Mouse (Mus musculus) stomach, embryonic 15.5 days (tissue): ENCODE data around the gene Rnf5. TPM values are rescaled to one million over a fixed set of nuclear protein-coding genes. Genes with fewer than 3 reads are reported as not detected.

ENCODE experiments used
- ATAC-seq: fragments of 200-750 bp; cut with Nextera tagmentation; 2 replicates; pipeline ENCODE4 v1.8.0; 2017; ENCODE audit warnings: low read depth, moderate number of reproducible peaks, moderate TSS enrichment; ENCODE audit not compliant: insufficient read depth, low FRiP score
- H3K27ac ChIP-seq: fragments of 300-500 bp; sonication (generic); 2 replicates; pipeline ENCODE4 v1.5.1; 2015; ENCODE audit warnings: mild to moderate bottlenecking, inconsistent platforms
- H3K27me3 ChIP-seq: fragments of 300-500 bp; sonication (generic); replicated peaks from 2 replicates; pipeline ENCODE4 v1.6.1; 2015; ENCODE audit warnings: inconsistent platforms
- H3K36me3 ChIP-seq: fragments of 300-500 bp; sonication (generic); 2 replicates; pipeline ENCODE4 v1.6.1; 2015; ENCODE audit warnings: inconsistent platforms
- H3K4me1 ChIP-seq: fragments of 300-500 bp; sonication (generic); 2 replicates; pipeline ENCODE4 v1.6.1; 2015; ENCODE audit warnings: inconsistent platforms
- H3K4me2 ChIP-seq: fragments of 300-500 bp; sonication (generic); 2 replicates; pipeline ENCODE4 v1.6.1; 2015; ENCODE audit warnings: mild to moderate bottlenecking, inconsistent platforms
- H3K4me3 ChIP-seq: fragments of 300-500 bp; sonication (generic); replicated peaks from 2 replicates; pipeline ENCODE4 v1.5.1; 2015; ENCODE audit warnings: inconsistent platforms
- H3K9ac ChIP-seq: fragments of 300-500 bp; sonication (generic); 2 replicates; pipeline ENCODE4 v1.6.1; 2015; ENCODE audit warnings: inconsistent platforms
- H3K9me3 ChIP-seq: fragments of 300-500 bp; sonication (generic); 2 replicates; pipeline ENCODE4 v1.6.1; 2016; ENCODE audit warnings: inconsistent platforms
- WGBS: fragments of 180-500 bp; shearing (Covaris S2); methylation state at CpG from one replicate; pipeline ENCODE4 v1.1.7; 2015; 5-methylcytosine and 5-hydroxymethylcytosine counted together
- polyA plus RNA-seq: library from polyadenylated mRNA; unstranded; fragments of >200 nt; fragmentation: Nextera tagmentation; extraction: Ambion mirVana; gene quantifications from 2 replicates; pipeline ENCODE4 v1.2.1, GENCODE M21; 2015

Rnf5 gene
- polyA plus RNA-seq, 1 experiment from 2014 or later, result 130 TPM

- no peak within 1 kb of the TSS for H3K27ac ChIP-seq
- H3K4me3 ChIP-seq, result no peak within 1 kb of the TSS
- no peak within 1 kb of the TSS for H3K9ac ChIP-seq
- H3K9me3 ChIP-seq, result no peaks in the 10 kb centered on the region
- peaks cover 37% of the 10 kb centered on the region for H3K36me3 ChIP-seq
- no peak within 1 kb of the TSS for H3K4me2 ChIP-seq
- no peaks in the 10 kb centered on the region for H3K4me1 ChIP-seq
- H3K27me3 ChIP-seq, result no peaks in the 10 kb centered on the region
- 73% methylated on average over 6 of the region's 6 CpGs for WGBS
- ATAC-seq, result no peak
Observed at GRCm38 (mm10) chr17:34615871-34616270, 12.4 kb upstream of the Rnf5 start, which contains the start of gene Egfl8. Gene Egfl8 (minus strand): TSS chr17:34615971.

- WGBS, result 86% methylated on average over 10 of the region's 10 CpGs
- peaks cover 40% of the 10 kb centered on the region for H3K36me3 ChIP-seq
- ATAC-seq, result no peak
Observed at GRCm38 (mm10) chr17:34613830-34614229, 10.3 kb upstream of the Rnf5 start.

GRCm38 (mm10) chr17:34613054-34613645, 9.7 kb upstream of the Rnf5 start:
- Histone ChIP-seq H3K4me1 (peaks cover 6% of the 10 kb centered on the region), H3K27me3 (no peaks in the 10 kb centered on the region), H3K4me2 (no peak overlapping the region), H3K9me3 (no peaks in the 10 kb centered on the region), H3K9ac (no peak overlapping the region), H3K4me3 (no peak overlapping the region), H3K36me3 (peaks cover 40% of the 10 kb centered on the region), H3K27ac (no peak overlapping the region)
- 84% methylated on average over 10 of the region's 11 CpGs for WGBS
- no peak for ATAC-seq

More at GRCm38 (mm10) chr17:34613830-34614229, 10.3 kb upstream of the Rnf5 start:
- no peak overlapping the region for H3K9ac ChIP-seq
- no peak overlapping the region for H3K4me3 ChIP-seq
- H3K4me2 ChIP-seq, result no peak overlapping the region
- H3K9me3 ChIP-seq, result no peaks in the 10 kb centered on the region
- no peaks in the 10 kb centered on the region for H3K4me1 ChIP-seq
- no peaks in the 10 kb centered on the region for H3K27me3 ChIP-seq
- no peak overlapping the region for H3K27ac ChIP-seq

DNA sequence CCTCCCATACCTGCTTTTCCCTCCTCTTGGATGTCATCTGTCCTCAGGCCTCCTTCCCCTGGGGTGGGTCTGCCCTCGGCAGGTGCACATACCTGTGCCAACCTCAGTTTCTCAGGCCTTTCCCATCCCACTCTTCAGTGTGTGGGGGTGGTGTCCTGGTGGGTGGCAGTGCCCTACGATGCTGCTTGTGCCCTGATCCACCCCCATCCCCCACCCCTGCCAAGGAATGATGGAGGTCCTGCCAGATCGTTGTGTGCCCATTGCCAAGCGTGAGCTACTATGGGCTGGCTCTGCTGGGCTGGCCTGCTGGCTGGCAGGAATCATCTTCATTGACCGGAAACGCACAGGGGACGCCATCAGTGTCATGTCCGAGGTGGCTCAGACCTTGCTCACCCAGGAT, 7.6 kb upstream of the Rnf5 start:
- 87% methylated on average over 8 of the region's 8 CpGs for WGBS
- Histone ChIP-seq H3K27ac (no peak overlapping the region), H3K4me3 (no peak overlapping the region), H3K27me3 (no peaks in the 10 kb centered on the region), H3K4me1 (peaks cover 20% of the 10 kb centered on the region), H3K4me2 (no peak overlapping the region), H3K9me3 (no peaks in the 10 kb centered on the region), H3K36me3 (peaks cover 34% of the 10 kb centered on the region), H3K9ac (no peak overlapping the region)
- ATAC-seq, result no peak

- H3K27ac ChIP-seq, result no peak overlapping the region
- H3K4me1 ChIP-seq, result peaks cover 30% of the 10 kb centered on the region
- no peak overlapping the region for H3K4me3 ChIP-seq
- H3K9me3 ChIP-seq, result no peaks in the 10 kb centered on the region
- peaks cover 26% of the 10 kb centered on the region for H3K36me3 ChIP-seq
- no peak for ATAC-seq
- WGBS, result 78% methylated on average over 7 of the region's 7 CpGs
- no peaks in the 10 kb centered on the region for H3K27me3 ChIP-seq
- no peak overlapping the region for H3K4me2 ChIP-seq
- no peak overlapping the region for H3K9ac ChIP-seq
Observed at GRCm38 (mm10) chr17:34607997-34608396, 4.5 kb upstream of the Rnf5 start.

DNA sequence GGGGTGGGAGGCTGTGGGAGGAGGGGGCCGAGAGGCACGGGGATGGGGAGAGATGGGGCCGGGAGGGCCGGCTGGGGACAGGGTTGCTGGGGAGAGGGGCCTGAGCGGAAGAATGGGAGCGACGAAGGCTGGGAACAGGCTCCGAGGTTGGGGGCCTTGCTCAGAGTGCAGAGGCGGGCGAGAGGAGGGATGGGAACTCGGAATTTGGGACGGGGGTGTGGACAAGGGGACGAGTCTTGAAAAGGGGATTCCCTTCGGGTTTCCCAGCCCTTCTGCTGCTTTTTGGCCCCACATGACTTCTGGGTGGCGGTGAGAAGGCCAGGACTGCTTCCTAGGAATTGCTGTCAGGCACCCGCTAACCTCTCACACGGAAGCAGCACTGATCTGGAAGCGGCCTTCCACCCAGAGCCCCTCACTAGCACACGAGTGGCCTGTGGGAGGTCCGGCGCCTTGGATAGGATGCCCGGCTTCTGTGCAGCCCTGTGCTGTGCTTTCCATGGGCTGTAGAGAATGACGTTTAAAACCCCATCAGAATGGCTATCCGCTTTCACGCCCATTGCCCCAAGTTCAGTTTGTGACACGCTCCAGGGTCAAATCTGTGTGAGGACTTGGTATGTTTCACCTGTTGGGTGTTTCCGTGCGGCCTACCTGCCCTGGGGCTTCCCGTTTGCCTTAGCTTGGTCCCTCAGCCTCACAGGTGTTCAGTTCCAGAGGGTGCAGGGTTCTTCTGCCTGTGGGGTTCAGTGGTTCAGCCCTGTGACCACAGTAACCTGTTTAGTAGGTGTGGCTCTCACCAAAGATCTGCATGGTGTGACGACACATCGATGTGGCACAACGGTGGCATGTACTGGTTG, 2.9 kb upstream of the Rnf5 start:
- H3K27ac ChIP-seq, result peak overlapping the region; percentile 84
- ATAC-seq, result no peak
- H3K36me3 ChIP-seq, result peaks cover 18% of the 10 kb centered on the region
- WGBS, result 11% methylated on average over 32 of the region's 32 CpGs
- peak overlapping the region; percentile 89 for H3K9ac ChIP-seq
- no peaks in the 10 kb centered on the region for H3K27me3 ChIP-seq
- H3K4me1 ChIP-seq, result peaks cover 42% of the 10 kb centered on the region
- peak overlapping the region; percentile 80 for H3K4me3 ChIP-seq
- H3K9me3 ChIP-seq, result no peaks in the 10 kb centered on the region
- H3K4me2 ChIP-seq, result peak overlapping the region; percentile 85

DNA sequence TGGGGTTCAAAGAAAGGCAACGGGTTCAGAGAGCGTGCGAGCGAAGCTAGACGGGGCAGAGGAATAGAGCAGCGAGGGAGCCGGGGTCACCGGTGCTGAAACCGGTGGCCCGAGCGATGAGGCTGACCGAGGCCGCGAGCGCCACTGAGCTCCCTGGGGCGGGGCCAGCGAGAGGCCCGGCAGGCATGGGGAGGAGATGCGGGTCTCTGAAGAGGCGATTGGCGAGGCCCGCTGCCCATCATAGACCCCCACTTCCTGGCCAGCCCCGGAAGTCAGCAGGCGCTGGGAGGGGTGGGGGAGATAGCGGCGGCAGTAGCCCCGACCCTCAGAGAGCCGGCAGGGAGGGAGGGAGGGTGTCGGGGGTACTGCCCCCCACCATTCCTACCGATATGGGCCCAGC, 2.1 kb upstream of the Rnf5 start:
- Histone ChIP-seq H3K27me3 (no peaks in the 10 kb centered on the region), H3K4me3 (peak overlapping the region; percentile 80), H3K27ac (peak overlapping the region; percentile 91), H3K4me2 (peak overlapping the region; percentile 85), H3K4me1 (peaks cover 42% of the 10 kb centered on the region), H3K9ac (peak overlapping the region; percentile 89), H3K36me3 (peaks cover 13% of the 10 kb centered on the region), H3K9me3 (no peaks in the 10 kb centered on the region)
- peak; percentile 32 for ATAC-seq
- under 1% methylated on average over 25 of the region's 30 CpGs for WGBS

- Histone ChIP-seq H3K27ac (peak overlapping the region; percentile 91), H3K9ac (peak overlapping the region; percentile 13; the same call in 1 of the 2 replicates), H3K27me3 (no peaks in the 10 kb centered on the region), H3K4me3 (peak overlapping the region; percentile 80), H3K4me2 (peak overlapping the region; percentile 85), H3K4me1 (peaks cover 42% of the 10 kb centered on the region), H3K36me3 (peaks cover 15% of the 10 kb centered on the region), H3K9me3 (no peaks in the 10 kb centered on the region)
- ATAC-seq, result no peak
- WGBS, result 15% methylated on average over 24 of the region's 24 CpGs
Observed at GRCm38 (mm10) chr17:34604511-34605237, 1.2 kb upstream of the Rnf5 start.

- Histone ChIP-seq H3K27ac (peak within 1 kb of the TSS; percentile 91), H3K27me3 (no peaks in the 10 kb centered on the region), H3K9ac (peak within 1 kb of the TSS; percentile 67), H3K36me3 (peaks cover 15% of the 10 kb centered on the region), H3K4me1 (peaks cover 42% of the 10 kb centered on the region), H3K4me3 (peak within 1 kb of the TSS; percentile 80), H3K9me3 (no peaks in the 10 kb centered on the region), H3K4me2 (peak within 1 kb of the TSS; percentile 88)
- ATAC-seq, result peak; percentile 86
- 0% methylated on average over 34 of the region's 35 CpGs for WGBS
Observed at GRCm38 (mm10) chr17:34604061-34604508, 595 bp upstream of the Rnf5 start, which contains the start of gene Agpat1. Gene Agpat1 (plus strand): TSS chr17:34604262.

GRCm38 (mm10) chr17:34601796-34602195, 1.7 kb downstream of the Rnf5 start:
- 83% methylated on average over 12 of the region's 12 CpGs for WGBS
- Histone ChIP-seq H3K4me2 (peak overlapping the region; percentile 88; the same call in 1 of the 2 replicates), H3K4me3 (no peak overlapping the region), H3K36me3 (peaks cover 12% of the 10 kb centered on the region), H3K27me3 (no peaks in the 10 kb centered on the region), H3K9me3 (no peaks in the 10 kb centered on the region), H3K4me1 (peaks cover 40% of the 10 kb centered on the region), H3K9ac (no peak overlapping the region), H3K27ac (no peak overlapping the region)
- ATAC-seq, result no peak

GRCm38 (mm10) chr17:34599891-34600290, 3.6 kb downstream of the Rnf5 start:
- no peak for ATAC-seq
- peaks cover 20% of the 10 kb centered on the region for H3K36me3 ChIP-seq
- 72% methylated on average over 9 of the region's 9 CpGs for WGBS
- no peaks in the 10 kb centered on the region for H3K9me3 ChIP-seq
- no peak overlapping the region for H3K9ac ChIP-seq
- H3K27ac ChIP-seq, result no peak overlapping the region
- H3K4me2 ChIP-seq, result no peak overlapping the region
- peaks cover 42% of the 10 kb centered on the region for H3K4me1 ChIP-seq
- no peaks in the 10 kb centered on the region for H3K27me3 ChIP-seq
- H3K4me3 ChIP-seq, result no peak overlapping the region
